Mouse (Mus musculus) megakaryocyte, embryonic 14.5 days (primary cell): ENCODE data around the gene H2al1i.

ENCODE experiments used
- FLI1 ChIP-seq: IDR thresholded peaks from 2 replicates; pipeline ENCODE4 v1.6.1; 2012; ENCODE audit warnings: low read length, inconsistent platforms, mixed read lengths
- GATA1 ChIP-seq: IDR thresholded peaks from 3 replicates; pipeline ENCODE4 v1.6.1; 2012; ENCODE audit warnings: mixed read lengths, low read length, inconsistent platforms, borderline replicate concordance

DNA sequence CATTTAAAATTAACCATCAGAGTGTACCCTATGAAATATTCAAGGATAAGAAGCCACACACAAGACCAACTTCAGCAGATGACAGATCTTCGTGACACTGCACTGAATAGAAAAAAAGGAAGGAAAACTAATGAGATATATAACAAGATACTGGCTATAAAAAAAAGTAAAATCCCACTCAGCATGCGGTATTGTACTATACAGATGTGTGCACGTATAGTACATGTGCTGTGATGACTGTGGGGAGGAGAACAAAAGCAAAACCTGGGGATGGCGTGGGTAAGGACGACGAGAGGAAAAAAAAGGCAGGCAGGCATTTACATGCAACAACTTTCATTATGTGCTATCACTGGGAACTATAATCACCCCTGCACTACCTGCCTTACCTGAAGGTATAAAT lies 36.4 kb downstream of the H2al1i start:
- TF ChIP-seq GATA1: no peak
- no peak for TF ChIP-seq FLI1
